Mouse (Mus musculus): ENCODE data around the gene Cox8c. TPM values are rescaled to one million over a fixed set of nuclear protein-coding genes. Genes with fewer than 3 reads are reported as not detected.

Gene Cox8c
- polyA plus RNA-seq, 1 experiment from 2014 or later = not detected

GRCm38 (mm10) chr12:102949395-102950208 is 50.5 kb downstream of the Cox8c start:
- WGBS = under 1% methylated on average over 42 of the region's 42 CpGs
- Histone ChIP-seq H3K4me2 (ENCODE audit: low read depth, low read length) (peak overlapping the region; percentile 91), H3K4me1 (ENCODE audit: control insufficient read depth, insufficient read depth, low read length) (peaks cover 11% of the 10 kb centered on the region), H3K27me3 (replicated peaks; ENCODE audit: control insufficient read depth, insufficient read depth, low read length) (peaks cover 11% of the 10 kb centered on the region), H3K9me3 (ENCODE audit: control insufficient read depth, low read length) (no peaks in the 10 kb centered on the region), H3K36me3 (ENCODE audit: control insufficient read depth, insufficient read depth, low read length) (no peaks in the 10 kb centered on the region), H3K4me3 (ENCODE audit: low read length) (peak overlapping the region; percentile 56), H3K9ac (ENCODE audit: low read depth, low read length) (peak overlapping the region; percentile 43; the same call in 1 of the 2 replicates), H3K27ac (ENCODE audit: low read length) (no peak overlapping the region)
- peak; percentile 86 for ATAC-seq

Other genes with a start within 250 kb of the Cox8c start
- 51.4 and 57.1 TPM in 2 replicates for gene Itpk1, start 194.4 kb upstream of the Cox8c start, polyA plus RNA-seq (2015; fragmentation: Nextera tagmentation; extraction: Ambion mirVana)
- gene Moap1, start 155.7 kb upstream of the Cox8c start, polyA plus RNA-seq (2015; fragmentation: Nextera tagmentation; extraction: Ambion mirVana) = 19.3 and 20.2 TPM in 2 replicates
- gene Tmem251, start 155.6 kb upstream of the Cox8c start, polyA plus RNA-seq (2015; fragmentation: Nextera tagmentation; extraction: Ambion mirVana) = 16.9 and 17.2 TPM in 2 replicates
- not detected in 2 replicates for gene Gm28051, start 141.6 kb upstream of the Cox8c start, polyA plus RNA-seq (2015; fragmentation: Nextera tagmentation; extraction: Ambion mirVana)
- gene Gon7, start 141.5 kb upstream of the Cox8c start, polyA plus RNA-seq (2015; fragmentation: Nextera tagmentation; extraction: Ambion mirVana) = 26.7 and 30.0 TPM in 2 replicates
- 32.5 and 33.6 TPM in 2 replicates for gene Ubr7, start 141.3 kb upstream of the Cox8c start, polyA plus RNA-seq (2015; fragmentation: Nextera tagmentation; extraction: Ambion mirVana)
- 17.7 and 19.0 TPM in 2 replicates for gene Gm20604, start 140.6 kb upstream of the Cox8c start, polyA plus RNA-seq (2015; fragmentation: Nextera tagmentation; extraction: Ambion mirVana)
- gene Btbd7, start 20.8 kb upstream of the Cox8c start, polyA plus RNA-seq (2015; fragmentation: Nextera tagmentation; extraction: Ambion mirVana) = 9.5 and 10.0 TPM in 2 replicates
- 0.27 and 0.54 TPM in 2 replicates for gene Unc79, start 49.5 kb downstream of the Cox8c start, polyA plus RNA-seq (2015; fragmentation: Nextera tagmentation; extraction: Ambion mirVana)

Measured in intestine, embryonic 16.5 days (tissue).